Mouse (Mus musculus): ENCODE measurements at regions not wholly inside any gene's neighbourhood (a gene's known extent, or its start where the extent isn't known, plus 50 kb on each side); places are given as distances from the start of the nearest gene placed in this dataset.

- ATAC-seq (ENCODE audit: insufficient number of reproducible peaks, low FRiP score, low TSS enrichment, low read depth) (no peak), DNase-seq (ENCODE audit: low spot score) (no peak)
- H3K9me3 ChIP-seq (ENCODE audit: control insufficient read depth, low read length): no peaks in the 10 kb centered on the region
- no peak overlapping the region for H3K9ac ChIP-seq (ENCODE audit: low read length)
- no peak overlapping the region for H3K4me2 ChIP-seq (ENCODE audit: low read depth, severe bottlenecking)
- no peaks in the 10 kb centered on the region for H3K36me3 ChIP-seq (ENCODE audit: control insufficient read depth, insufficient read depth, low read length)
- H3K4me3 ChIP-seq (ENCODE audit: low read depth, low read length): no peak overlapping the region
- H3K27ac ChIP-seq (replicated peaks; ENCODE audit: low read depth, low read length): no peak overlapping the region
- 73% methylated on average over 2 of the region's 2 CpGs for WGBS
- no peaks in the 10 kb centered on the region for H3K4me1 ChIP-seq (ENCODE audit: control insufficient read depth, insufficient read depth, low read length)
- H3K27me3 ChIP-seq (ENCODE audit: control insufficient read depth, insufficient read depth, low read length): no peaks in the 10 kb centered on the region
Observed at GRCm38 (mm10) chr12:11518379-11518778, 62.5 kb downstream of the Rad51ap2 start.

- H3K9me3 ChIP-seq (ENCODE audit: control insufficient read depth, low read length): no peaks in the 10 kb centered on the region
- H3K4me2 ChIP-seq (ENCODE audit: low read depth, severe bottlenecking): no peak overlapping the region
- H3K27me3 ChIP-seq (ENCODE audit: control insufficient read depth, insufficient read depth, low read length): no peaks in the 10 kb centered on the region
- WGBS: 74% methylated on average over 6 of the region's 6 CpGs
- no peak overlapping the region for H3K27ac ChIP-seq (replicated peaks; ENCODE audit: low read depth, low read length)
- DNase-seq (ENCODE audit: low spot score): no peak
- H3K4me1 ChIP-seq (ENCODE audit: control insufficient read depth, insufficient read depth, low read length): no peaks in the 10 kb centered on the region
- no peak overlapping the region for H3K9ac ChIP-seq (ENCODE audit: low read length)
- ATAC-seq (ENCODE audit: insufficient number of reproducible peaks, low FRiP score, low TSS enrichment, low read depth): no peak
- H3K36me3 ChIP-seq (ENCODE audit: control insufficient read depth, insufficient read depth, low read length): no peaks in the 10 kb centered on the region
- H3K4me3 ChIP-seq (ENCODE audit: low read depth, low read length): no peak overlapping the region
Observed at GRCm38 (mm10) chr12:11562891-11563290, 107.0 kb downstream of the Rad51ap2 start.

- Histone ChIP-seq H3K4me2 (ENCODE audit: low read depth, severe bottlenecking) (no peak overlapping the region), H3K9ac (ENCODE audit: low read length) (no peak overlapping the region), H3K27me3 (ENCODE audit: control insufficient read depth, insufficient read depth, low read length) (no peaks in the 10 kb centered on the region), H3K9me3 (ENCODE audit: control insufficient read depth, low read length) (no peaks in the 10 kb centered on the region), H3K27ac (replicated peaks; ENCODE audit: low read depth, low read length) (no peak overlapping the region), H3K36me3 (ENCODE audit: control insufficient read depth, insufficient read depth, low read length) (no peaks in the 10 kb centered on the region), H3K4me1 (ENCODE audit: control insufficient read depth, insufficient read depth, low read length) (no peaks in the 10 kb centered on the region), H3K4me3 (ENCODE audit: low read depth, low read length) (no peak overlapping the region)
- ATAC-seq (ENCODE audit: insufficient number of reproducible peaks, low FRiP score, low TSS enrichment, low read depth) (no peak), DNase-seq (ENCODE audit: low spot score) (no peak)
- 97% methylated on average over 1 of the region's 1 CpGs for WGBS
Observed at GRCm38 (mm10) chr12:11570160-11570559, 114.3 kb downstream of the Rad51ap2 start.

DNA sequence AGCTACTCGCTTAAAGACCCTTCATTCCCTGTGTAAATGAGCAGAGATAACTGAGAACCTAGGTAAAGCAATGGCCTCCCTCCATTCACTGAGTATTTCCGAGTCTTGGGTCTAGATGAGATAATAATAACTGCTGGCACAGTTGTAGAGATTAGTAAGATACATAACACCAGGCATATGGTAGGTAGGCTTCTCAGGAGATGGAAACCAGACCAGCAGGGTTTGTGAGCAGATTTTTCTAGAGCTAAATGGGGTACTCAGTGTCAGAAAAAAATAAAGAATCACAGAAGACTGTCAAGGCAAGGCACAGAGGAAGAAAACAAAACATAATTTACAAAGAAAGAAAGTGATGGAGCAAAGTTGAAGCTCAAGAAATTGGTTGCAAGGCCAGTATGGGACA, 148.1 kb downstream of the Rad51ap2 start:
- Histone ChIP-seq H3K4me1 (ENCODE audit: control insufficient read depth, insufficient read depth, low read length) (no peaks in the 10 kb centered on the region), H3K4me2 (ENCODE audit: low read depth, severe bottlenecking) (no peak overlapping the region), H3K4me3 (ENCODE audit: low read depth, low read length) (no peak overlapping the region), H3K27ac (replicated peaks; ENCODE audit: low read depth, low read length) (no peak overlapping the region), H3K9me3 (ENCODE audit: control insufficient read depth, low read length) (no peaks in the 10 kb centered on the region), H3K9ac (ENCODE audit: low read length) (no peak overlapping the region), H3K27me3 (ENCODE audit: control insufficient read depth, insufficient read depth, low read length) (no peaks in the 10 kb centered on the region), H3K36me3 (ENCODE audit: control insufficient read depth, insufficient read depth, low read length) (no peaks in the 10 kb centered on the region)
- no peak for DNase-seq (ENCODE audit: low spot score)
- WGBS: 77% methylated on average over 2 of the region's 2 CpGs
- no peak for ATAC-seq (ENCODE audit: insufficient number of reproducible peaks, low FRiP score, low TSS enrichment, low read depth)

DNA sequence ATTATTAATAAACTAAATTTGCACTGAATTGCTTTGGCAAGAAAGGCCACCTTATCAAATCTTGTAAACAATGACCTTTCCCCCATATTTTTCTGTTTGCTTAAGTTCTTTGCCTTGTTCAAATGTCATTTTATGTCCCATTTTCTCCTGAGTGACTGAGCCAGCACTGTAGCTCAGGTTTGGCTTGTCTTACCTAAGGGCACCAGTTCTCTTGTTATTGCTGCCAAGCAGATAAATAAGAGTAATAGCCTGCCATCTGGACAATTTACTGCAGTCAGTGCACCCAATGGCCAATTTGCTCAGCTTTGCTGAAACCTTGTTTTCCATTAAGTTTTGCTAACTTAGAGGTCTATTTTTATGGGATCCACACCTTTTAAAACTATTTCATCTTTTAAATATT, 152.9 kb downstream of the Rad51ap2 start:
- Histone ChIP-seq H3K4me3 (ENCODE audit: low read depth, low read length) (no peak overlapping the region), H3K4me1 (ENCODE audit: control insufficient read depth, insufficient read depth, low read length) (no peaks in the 10 kb centered on the region), H3K4me2 (ENCODE audit: low read depth, severe bottlenecking) (no peak overlapping the region), H3K9ac (ENCODE audit: low read length) (no peak overlapping the region), H3K9me3 (ENCODE audit: control insufficient read depth, low read length) (no peaks in the 10 kb centered on the region), H3K27me3 (ENCODE audit: control insufficient read depth, insufficient read depth, low read length) (no peaks in the 10 kb centered on the region), H3K27ac (replicated peaks; ENCODE audit: low read depth, low read length) (no peak overlapping the region), H3K36me3 (ENCODE audit: control insufficient read depth, insufficient read depth, low read length) (no peaks in the 10 kb centered on the region)
- ATAC-seq (ENCODE audit: insufficient number of reproducible peaks, low FRiP score, low TSS enrichment, low read depth): no peak
- no peak for DNase-seq (ENCODE audit: low spot score)

GRCm38 (mm10) chr12:11611656-11612055, 155.8 kb downstream of the Rad51ap2 start:
- H3K4me2 ChIP-seq (ENCODE audit: low read depth, severe bottlenecking): no peak overlapping the region
- no peaks in the 10 kb centered on the region for H3K4me1 ChIP-seq (ENCODE audit: control insufficient read depth, insufficient read depth, low read length)
- DNase-seq (ENCODE audit: low spot score) (no peak), ATAC-seq (ENCODE audit: insufficient number of reproducible peaks, low FRiP score, low TSS enrichment, low read depth) (no peak)
- H3K9ac ChIP-seq (ENCODE audit: low read length): no peak overlapping the region
- H3K27ac ChIP-seq (replicated peaks; ENCODE audit: low read depth, low read length): no peak overlapping the region
- H3K27me3 ChIP-seq (ENCODE audit: control insufficient read depth, insufficient read depth, low read length): no peaks in the 10 kb centered on the region
- WGBS: 91% methylated on average over 2 of the region's 2 CpGs
- no peak overlapping the region for H3K4me3 ChIP-seq (ENCODE audit: low read depth, low read length)
- H3K9me3 ChIP-seq (ENCODE audit: control insufficient read depth, low read length): no peaks in the 10 kb centered on the region
- H3K36me3 ChIP-seq (ENCODE audit: control insufficient read depth, insufficient read depth, low read length): no peaks in the 10 kb centered on the region

DNA sequence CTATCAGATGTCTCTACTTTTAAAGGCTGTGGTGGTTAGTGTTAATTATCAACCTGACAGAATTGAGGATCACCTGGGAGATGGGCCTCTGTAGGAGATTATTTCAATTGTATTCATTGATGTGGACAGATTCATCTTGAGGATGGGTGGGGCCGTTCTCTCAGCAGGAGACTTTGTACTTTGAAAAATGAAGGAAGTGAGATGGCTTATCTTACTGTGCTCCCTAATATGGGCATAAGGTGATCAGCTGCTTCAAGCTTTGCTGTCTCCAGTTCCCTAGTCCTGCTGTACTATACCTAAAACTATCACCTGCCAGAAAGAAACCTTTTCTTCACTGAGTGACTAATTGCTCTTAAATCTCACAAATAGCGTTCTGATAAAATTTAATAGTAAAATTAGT, 159.4 kb downstream of the Rad51ap2 start:
- DNase-seq (ENCODE audit: low spot score) (no peak), ATAC-seq (ENCODE audit: insufficient number of reproducible peaks, low FRiP score, low TSS enrichment, low read depth) (no peak)
- H3K36me3 ChIP-seq (ENCODE audit: control insufficient read depth, insufficient read depth, low read length): no peaks in the 10 kb centered on the region
- no peak overlapping the region for H3K4me2 ChIP-seq (ENCODE audit: low read depth, severe bottlenecking)
- no peaks in the 10 kb centered on the region for H3K4me1 ChIP-seq (ENCODE audit: control insufficient read depth, insufficient read depth, low read length)
- H3K4me3 ChIP-seq (ENCODE audit: low read depth, low read length): no peak overlapping the region
- WGBS: 80% methylated on average over 2 of the region's 2 CpGs
- H3K9me3 ChIP-seq (ENCODE audit: control insufficient read depth, low read length): no peaks in the 10 kb centered on the region
- H3K27me3 ChIP-seq (ENCODE audit: control insufficient read depth, insufficient read depth, low read length): no peaks in the 10 kb centered on the region
- no peak overlapping the region for H3K9ac ChIP-seq (ENCODE audit: low read length)
- no peak overlapping the region for H3K27ac ChIP-seq (replicated peaks; ENCODE audit: low read depth, low read length)

DNA sequence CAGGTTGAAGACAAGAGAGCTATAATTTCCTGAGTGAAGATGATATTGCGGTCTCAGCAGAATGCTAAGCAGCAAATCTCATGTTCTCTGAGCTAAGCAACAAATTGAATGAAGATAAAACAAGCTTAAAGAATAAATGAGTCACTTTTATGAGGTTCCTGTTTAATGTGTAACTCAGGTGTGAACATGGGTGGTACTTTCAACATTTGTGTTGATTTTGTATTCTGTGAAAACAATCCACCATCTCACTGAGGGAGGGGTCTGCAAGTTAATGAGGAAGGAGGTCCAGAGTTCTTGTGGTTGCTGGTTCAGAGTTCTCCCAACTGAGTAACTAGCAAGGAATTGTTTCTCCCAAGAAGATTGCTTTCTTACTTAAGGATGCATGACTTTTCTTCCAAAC, 167.7 kb downstream of the Rad51ap2 start:
- H3K9me3 ChIP-seq (ENCODE audit: control insufficient read depth, low read length): no peaks in the 10 kb centered on the region
- no peak overlapping the region for H3K4me3 ChIP-seq (ENCODE audit: low read depth, low read length)
- H3K4me1 ChIP-seq (ENCODE audit: control insufficient read depth, insufficient read depth, low read length): no peaks in the 10 kb centered on the region
- H3K36me3 ChIP-seq (ENCODE audit: control insufficient read depth, insufficient read depth, low read length): no peaks in the 10 kb centered on the region
- ATAC-seq (ENCODE audit: insufficient number of reproducible peaks, low FRiP score, low TSS enrichment, low read depth) (no peak), DNase-seq (ENCODE audit: low spot score) (no peak)
- no peaks in the 10 kb centered on the region for H3K27me3 ChIP-seq (ENCODE audit: control insufficient read depth, insufficient read depth, low read length)
- WGBS: 91% methylated on average over 1 of the region's 1 CpGs
- H3K9ac ChIP-seq (ENCODE audit: low read length): no peak overlapping the region
- no peak overlapping the region for H3K27ac ChIP-seq (replicated peaks; ENCODE audit: low read depth, low read length)
- H3K4me2 ChIP-seq (ENCODE audit: low read depth, severe bottlenecking): no peak overlapping the region

- Histone ChIP-seq H3K4me3 (ENCODE audit: low read depth, low read length) (no peak overlapping the region), H3K9me3 (ENCODE audit: control insufficient read depth, low read length) (no peaks in the 10 kb centered on the region), H3K4me1 (ENCODE audit: control insufficient read depth, insufficient read depth, low read length) (no peaks in the 10 kb centered on the region), H3K27me3 (ENCODE audit: control insufficient read depth, insufficient read depth, low read length) (no peaks in the 10 kb centered on the region), H3K4me2 (ENCODE audit: low read depth, severe bottlenecking) (no peak overlapping the region), H3K9ac (ENCODE audit: low read length) (no peak overlapping the region), H3K27ac (replicated peaks; ENCODE audit: low read depth, low read length) (no peak overlapping the region), H3K36me3 (ENCODE audit: control insufficient read depth, insufficient read depth, low read length) (no peaks in the 10 kb centered on the region)
- ATAC-seq (ENCODE audit: insufficient number of reproducible peaks, low FRiP score, low TSS enrichment, low read depth): no peak
- WGBS: 86% methylated on average over 1 of the region's 1 CpGs
- DNase-seq (ENCODE audit: low spot score): no peak
Observed at GRCm38 (mm10) chr12:11630178-11630577, 174.3 kb downstream of the Rad51ap2 start.
